Mouse (Mus musculus) forebrain, postnatal 0 days (tissue): ENCODE results near the gene Cracr2a. TPM values are rescaled to one million over a fixed set of nuclear protein-coding genes. Genes with fewer than 3 reads are reported as not detected.

Source experiments
- ATAC-seq: fragments of 200-750 bp; cut with Nextera tagmentation; 2 replicates; pipeline ENCODE4 v1.8.0; 2017; ENCODE audit warnings: mild to moderate bottlenecking, moderate library complexity
- DNase-seq: peaks from one replicate; pipeline ENCODE4 v3.0.0-alpha.2; 2015
- H3K27ac ChIP-seq: fragments of 300-500 bp; sonication (generic); 2 replicates; pipeline ENCODE4 v1.5.1; 2014; ENCODE audit warnings: low read depth, mild to moderate bottlenecking, antibody characterized with exemption, low read length, moderate library complexity, mixed read lengths
- H3K27me3 ChIP-seq: fragments of 300-500 bp; sonication (generic); 2 replicates; pipeline ENCODE4 v1.6.1; 2014; ENCODE audit warnings: mild to moderate bottlenecking, low read length, mixed read lengths; ENCODE audit not compliant: insufficient read depth
- H3K36me3 ChIP-seq: fragments of 300-500 bp; sonication (generic); 2 replicates; pipeline ENCODE4 v1.6.1; 2014; ENCODE audit warnings: mild to moderate bottlenecking, moderate library complexity; ENCODE audit not compliant: insufficient read depth
- H3K4me1 ChIP-seq: fragments of 300-500 bp; sonication (generic); 2 replicates; pipeline ENCODE4 v1.6.1; 2014; ENCODE audit warnings: antibody characterized with exemption; ENCODE audit not compliant: insufficient read depth
- H3K4me2 ChIP-seq: fragments of 300-500 bp; sonication (generic); 2 replicates; pipeline ENCODE4 v1.6.1; 2014; ENCODE audit warnings: low read depth, mild to moderate bottlenecking, moderate library complexity
- H3K4me3 ChIP-seq: fragments of 300-500 bp; sonication (generic); 2 replicates; pipeline ENCODE4 v1.5.1; 2014; ENCODE audit warnings: low read depth, low read length, mixed read lengths
- H3K9ac ChIP-seq: fragments of 300-500 bp; sonication (generic); 2 replicates; pipeline ENCODE4 v1.6.1; 2014; ENCODE audit warnings: mild to moderate bottlenecking
- H3K9me3 ChIP-seq: fragments of 300-500 bp; sonication (generic); 2 replicates; pipeline ENCODE4 v1.6.1; 2016; ENCODE audit warnings: low read length
- CTCF ChIP-seq: sonication (generic); IDR thresholded peaks from 2 replicates; pipeline ENCODE4 v1.5.1; 2016; ENCODE audit warnings: antibody characterized with exemption, control low read depth, low read depth
- WGBS: fragments of 180-500 bp; shearing (Covaris S2); extraction: QIAGEN DNeasy Blood & Tissue Kit; methylation state at CpG from one replicate; pipeline ENCODE4 v1.1.7; 2014; 5-methylcytosine and 5-hydroxymethylcytosine counted together
- polyA plus RNA-seq: library from polyadenylated mRNA; unstranded; fragments of >200 nt; fragmentation: Nextera tagmentation; extraction: Ambion mirVana; gene quantifications from 2 replicates; pipeline ENCODE4 v1.2.1, GENCODE M21; 2015
- total RNA-seq: library from RNA; depleted of rRNA; stranded (reverse); fragments of >200 nt; gene quantifications from 2 replicates; pipeline ENCODE4 v1.2.3, GENCODE M21; 2014

Gene Cracr2a
- total and polyA plus RNA-seq, 2 experiments from 2014 or later, result 0.28 to 0.57 TPM

GRCm38 (mm10) chr6:127655988-127656387 is 94.8 kb downstream of the Cracr2a start:
- Histone ChIP-seq H3K4me3 (no peak overlapping the region), H3K36me3 (no peaks in the 10 kb centered on the region), H3K9ac (no peak overlapping the region), H3K4me1 (no peaks in the 10 kb centered on the region), H3K9me3 (no peaks in the 10 kb centered on the region), H3K27ac (no peak overlapping the region), H3K4me2 (no peak overlapping the region), H3K27me3 (no peaks in the 10 kb centered on the region)
- ATAC-seq (no peak), DNase-seq (no peak)
- no peak for TF ChIP-seq CTCF
- 18% methylated on average over 4 of the region's 4 CpGs for WGBS

GRCm38 (mm10) chr6:127657152-127657551 is 96.0 kb downstream of the Cracr2a start:
- no peaks in the 10 kb centered on the region for H3K36me3 ChIP-seq
- H3K4me3 ChIP-seq, result no peak overlapping the region
- H3K9ac ChIP-seq, result no peak overlapping the region
- ATAC-seq (no peak), DNase-seq (no peak)
- 92% methylated on average over 11 of the region's 11 CpGs for WGBS
- peaks cover 5% of the 10 kb centered on the region; the same call in 1 of the 2 replicates for H3K4me1 ChIP-seq
- H3K27me3 ChIP-seq, result no peaks in the 10 kb centered on the region
- no peak overlapping the region for H3K27ac ChIP-seq
- no peak overlapping the region for H3K4me2 ChIP-seq
- no peak for TF ChIP-seq CTCF
- H3K9me3 ChIP-seq, result no peaks in the 10 kb centered on the region

- H3K27ac ChIP-seq, result no peak overlapping the region
- no peaks in the 10 kb centered on the region for H3K36me3 ChIP-seq
- no peak overlapping the region for H3K9ac ChIP-seq
- H3K4me3 ChIP-seq, result no peak overlapping the region
- DNase-seq (no peak), ATAC-seq (peak; percentile 60; the same call in 1 of the 2 replicates)
- 24% methylated on average over 5 of the region's 5 CpGs for WGBS
- H3K9me3 ChIP-seq, result no peaks in the 10 kb centered on the region
- H3K4me2 ChIP-seq, result no peak overlapping the region
- peaks cover 5% of the 10 kb centered on the region; the same call in 1 of the 2 replicates for H3K4me1 ChIP-seq
- H3K27me3 ChIP-seq, result no peaks in the 10 kb centered on the region
- TF ChIP-seq CTCF, result no peak
Measured at GRCm38 (mm10) chr6:127659472-127659871, 98.3 kb downstream of the Cracr2a start.

GRCm38 (mm10) chr6:127659966-127660365 is 98.8 kb downstream of the Cracr2a start:
- Histone ChIP-seq H3K4me2 (no peak overlapping the region), H3K27ac (no peak overlapping the region), H3K27me3 (no peaks in the 10 kb centered on the region), H3K4me3 (no peak overlapping the region), H3K4me1 (peaks cover 5% of the 10 kb centered on the region; the same call in 1 of the 2 replicates), H3K9ac (no peak overlapping the region), H3K36me3 (no peaks in the 10 kb centered on the region), H3K9me3 (no peaks in the 10 kb centered on the region)
- no peak for TF ChIP-seq CTCF
- DNase-seq, result no peak
- 83% methylated on average over 4 of the region's 4 CpGs for WGBS
- ATAC-seq, result no peak

- no peaks in the 10 kb centered on the region for H3K36me3 ChIP-seq
- TF ChIP-seq CTCF, result no peak
- H3K4me1 ChIP-seq, result peaks cover 5% of the 10 kb centered on the region; the same call in 1 of the 2 replicates
- H3K9me3 ChIP-seq, result no peaks in the 10 kb centered on the region
- no peaks in the 10 kb centered on the region for H3K27me3 ChIP-seq
- ATAC-seq (peak; percentile 61), DNase-seq (peak; percentile 35)
- WGBS, result 67% methylated on average over 7 of the region's 7 CpGs
- no peak overlapping the region for H3K4me2 ChIP-seq
- no peak overlapping the region for H3K27ac ChIP-seq
- no peak overlapping the region for H3K4me3 ChIP-seq
- no peak overlapping the region; the same call in 1 of the 2 replicates for H3K9ac ChIP-seq
Measured at GRCm38 (mm10) chr6:127661717-127662292, 100.7 kb downstream of the Cracr2a start.

GRCm38 (mm10) chr6:127663263-127663662 is 102.1 kb downstream of the Cracr2a start:
- Histone ChIP-seq H3K9me3 (no peaks in the 10 kb centered on the region), H3K27ac (no peak overlapping the region), H3K36me3 (no peaks in the 10 kb centered on the region), H3K27me3 (no peaks in the 10 kb centered on the region), H3K4me1 (peaks cover 5% of the 10 kb centered on the region; the same call in 1 of the 2 replicates), H3K9ac (no peak overlapping the region), H3K4me3 (no peak overlapping the region), H3K4me2 (no peak overlapping the region)
- DNase-seq, result no peak
- TF ChIP-seq CTCF, result no peak
- 69% methylated on average over 7 of the region's 7 CpGs for WGBS
- no peak for ATAC-seq

- TF ChIP-seq CTCF, result no peak
- no peak overlapping the region for H3K4me2 ChIP-seq
- 50% methylated on average over 4 of the region's 4 CpGs for WGBS
- H3K4me1 ChIP-seq, result no peaks in the 10 kb centered on the region
- H3K36me3 ChIP-seq, result no peaks in the 10 kb centered on the region
- H3K27me3 ChIP-seq, result no peaks in the 10 kb centered on the region
- no peak overlapping the region for H3K4me3 ChIP-seq
- DNase-seq (peak; percentile 74), ATAC-seq (peak; percentile 80)
- H3K9ac ChIP-seq, result no peak overlapping the region
- H3K27ac ChIP-seq, result no peak overlapping the region
- no peaks in the 10 kb centered on the region for H3K9me3 ChIP-seq
Measured at GRCm38 (mm10) chr6:127669313-127669712, 108.2 kb downstream of the Cracr2a start.
